Mouse (Mus musculus) kidney, adult 11 months (tissue): ENCODE data around the gene Trnp1.

Experiments used
- DNase-seq: peaks from one replicate; pipeline ENCODE4 v3.0.0; 2022

The Trnp1 gene

GRCm38 (mm10) chr4:133458044-133458443 is 40.3 kb downstream of the Trnp1 start:
- no peak for DNase-seq

GRCm38 (mm10) chr4:133452433-133452832 is 45.9 kb downstream of the Trnp1 start:
- DNase-seq = no peak

GRCm38 (mm10) chr4:133451536-133451935 is 46.8 kb downstream of the Trnp1 start:
- peak; percentile 49 for DNase-seq

GRCm38 (mm10) chr4:133449726-133450125 is 48.6 kb downstream of the Trnp1 start:
- no peak for DNase-seq

- no peak for DNase-seq
Measured at GRCm38 (mm10) chr4:133448708-133449388, 49.5 kb downstream of the Trnp1 start.

- no peak for DNase-seq
Measured at GRCm38 (mm10) chr4:133447967-133448366, 50.4 kb downstream of the Trnp1 start.

GRCm38 (mm10) chr4:133447366-133447765 is 51.0 kb downstream of the Trnp1 start:
- DNase-seq = no peak

- DNase-seq = no peak
Measured at GRCm38 (mm10) chr4:133445727-133446126, 52.6 kb downstream of the Trnp1 start.

- no peak for DNase-seq
Measured at GRCm38 (mm10) chr4:133443085-133443484, 55.3 kb downstream of the Trnp1 start.

- no peak for DNase-seq
Measured at GRCm38 (mm10) chr4:133442194-133442593, 56.2 kb downstream of the Trnp1 start.
